Mouse (Mus musculus) MEL (cell line): Measurements from ENCODE around the gene Gdap1l1.

Experiments
- CHD1 ChIP-seq: IDR thresholded peaks from 2 replicates; pipeline ENCODE4 v1.6.1; 2012; ENCODE audit warnings: low read depth, mild to moderate bottlenecking, inconsistent platforms, low read length, improper control_type of control experiment
- EP300 ChIP-seq, 2 experiments: IDR thresholded peaks; 2 replicates each; pipeline ENCODE4 v1.6.1; 2011; ENCODE audit warnings: improper control_type of control experiment in 2 of 2, low read length in 2 of 2, low read depth in 1 of 2, mild to moderate bottlenecking in 1 of 2
- MAX ChIP-seq: IDR thresholded peaks from 2 replicates; pipeline ENCODE4 v1.6.1; 2011; ENCODE audit warnings: low read length, improper control_type of control experiment
- POLR2A ChIP-seq, 2 experiments: IDR thresholded peaks; 2 replicates each; pipeline ENCODE4 v1.6.1; 2011 to 2012; ENCODE audit warnings: low read length in 2 of 2, mild to moderate bottlenecking in 2 of 2, control low read depth in 1 of 2, improper control_type of control experiment in 1 of 2, low read depth in 1 of 2, moderate library complexity in 1 of 2; ENCODE audit not compliant: control insufficient read depth in 1 of 2, insufficient read depth in 1 of 2, poor library complexity in 1 of 2
- USF2 ChIP-seq, 2 experiments: IDR thresholded peaks; 2 replicates each; pipeline ENCODE4 v1.6.1; 2011 to 2012; ENCODE audit warnings: improper control_type of control experiment in 2 of 2, low read length in 2 of 2, borderline replicate concordance in 1 of 2, inconsistent platforms in 1 of 2, low read depth in 1 of 2, mild to moderate bottlenecking in 1 of 2; ENCODE audit not compliant: insufficient read depth in 1 of 2

- no peak for TF ChIP-seq POLR2A (IDR thresholded peaks at IDR 0.05; ENCODE audit: control insufficient read depth in 1 of 2, insufficient read depth in 1 of 2, low read depth in 1 of 2, low read length in 2 of 2, poor library complexity in 1 of 2)
- TF ChIP-seq EP300 (IDR thresholded peaks at IDR 0.05; ENCODE audit: low read depth in 1 of 2, low read length in 2 of 2) = no peak
- TF ChIP-seq CHD1 = no peak
- no peak for TF ChIP-seq MAX
- no peak for TF ChIP-seq USF2 (IDR thresholded peaks at IDR 0.05; ENCODE audit: borderline replicate concordance in 1 of 2, insufficient read depth in 1 of 2, low read depth in 1 of 2, low read length in 2 of 2)
Observed at GRCm38 (mm10) chr2:163450668-163451295, 12.5 kb downstream of the Gdap1l1 start.
